Mouse (Mus musculus) c-Kit-positive CD71-positive TER-119-positive erythroid progenitor cells, embryonic 14.5 days (primary cell): ENCODE measurements around the gene Prl3c1.
"Not testable (repeated sequence)": the region's sequence is repeated elsewhere in the genome, so short reads cannot be mapped to it uniquely, and the experiment has no call there.

ENCODE experiments used
- DNase-seq: peaks from one replicate; pipeline ENCODE4 v3.0.0-alpha.2; 2013; ENCODE audit warnings: low spot score

Prl3c1 gene

DNA sequence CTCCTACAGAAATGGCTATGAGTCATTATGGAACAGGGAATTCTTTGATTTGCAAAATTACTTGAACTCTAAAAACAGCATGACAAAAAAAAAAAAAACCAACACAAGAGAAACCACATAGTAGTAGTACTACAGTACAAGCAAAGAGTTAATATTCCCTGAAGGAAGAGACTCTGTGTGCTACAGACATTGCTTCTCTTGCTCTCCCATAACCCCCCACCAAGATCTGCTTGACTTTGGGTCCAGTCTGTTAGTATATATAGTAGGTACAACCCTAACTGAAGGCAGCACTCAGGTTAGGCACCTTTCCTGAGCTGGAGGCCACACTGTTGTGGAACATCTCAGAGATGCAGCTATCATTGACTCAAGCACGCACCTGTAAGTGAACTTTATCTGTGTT lies at the start of gene Prl3c1:
Gene Prl3c1 (plus strand): TSS at position 301 of the 400 bp plus-strand sequence.
- DNase-seq: no peak

DNA sequence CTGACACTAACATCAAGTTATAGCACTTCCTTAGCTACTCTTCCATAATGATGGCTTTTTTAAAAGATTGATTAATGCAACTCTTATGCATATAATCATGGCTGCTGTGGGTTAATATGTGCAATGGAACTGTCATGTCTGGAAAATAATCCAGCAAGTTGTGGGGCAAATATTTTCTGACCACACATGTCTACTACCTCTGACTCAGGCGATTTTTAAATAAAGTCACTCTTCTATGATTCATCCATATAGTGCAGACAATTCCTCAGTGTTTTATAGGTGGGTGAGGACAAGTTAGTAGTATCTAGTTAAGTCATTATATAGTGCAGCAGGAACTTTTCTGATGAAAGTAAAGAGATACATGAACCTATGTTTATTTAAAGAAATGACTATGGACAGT lies 48.2 kb upstream of the Prl3c1 start:
- DNase-seq: no peak

DNA sequence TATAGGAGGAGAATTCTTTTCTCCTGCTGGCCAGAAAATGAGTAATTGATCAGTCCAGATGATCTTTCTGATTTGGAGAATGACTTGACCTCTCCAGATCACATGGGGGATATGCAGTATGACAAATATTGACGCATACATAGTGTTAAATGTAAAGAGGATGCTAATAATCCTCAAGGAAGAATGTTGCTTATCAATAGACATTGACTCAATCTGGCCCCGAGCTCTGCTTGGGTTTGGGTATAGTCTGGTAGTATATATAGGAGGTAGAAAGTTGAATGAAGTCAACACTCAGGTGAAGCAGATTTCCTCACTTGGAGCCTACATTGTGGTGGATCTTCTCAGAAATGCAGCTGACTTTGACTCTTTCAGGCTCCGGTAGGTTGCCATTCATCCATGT lies 40.0 kb upstream of the Prl3c1 start, which contains the start of gene Prl3d3:
Gene Prl3d3 (plus strand): TSS at position 301 of the 400 bp plus-strand sequence.
- not testable (repeated sequence) for DNase-seq

DNA sequence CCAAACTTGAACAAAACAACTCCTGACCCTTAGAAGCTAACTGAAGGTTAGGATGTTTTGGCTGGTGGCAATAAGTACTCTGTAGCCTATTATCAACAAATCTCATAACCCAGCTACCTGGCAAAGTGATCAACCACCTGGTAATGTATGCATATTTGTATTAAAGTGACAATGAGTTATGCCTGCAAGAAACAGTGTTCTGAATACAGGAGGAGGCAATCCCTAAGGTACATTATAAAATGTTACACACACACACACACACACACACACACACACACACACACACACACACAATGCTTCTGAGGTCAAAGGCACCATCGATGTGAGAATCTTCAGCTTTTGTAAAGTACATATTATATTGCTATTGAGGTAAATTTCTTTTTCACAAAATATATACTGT lies 45.1 kb downstream of the Prl3c1 start, which contains the start of gene Prl3b1:
Gene Prl3b1 (plus strand): TSS at position 301 of the 400 bp plus-strand sequence.
- no peak for DNase-seq
